Mouse (Mus musculus): Measurements from ENCODE around the gene Adamtsl1.

Adamtsl1 gene

DNA sequence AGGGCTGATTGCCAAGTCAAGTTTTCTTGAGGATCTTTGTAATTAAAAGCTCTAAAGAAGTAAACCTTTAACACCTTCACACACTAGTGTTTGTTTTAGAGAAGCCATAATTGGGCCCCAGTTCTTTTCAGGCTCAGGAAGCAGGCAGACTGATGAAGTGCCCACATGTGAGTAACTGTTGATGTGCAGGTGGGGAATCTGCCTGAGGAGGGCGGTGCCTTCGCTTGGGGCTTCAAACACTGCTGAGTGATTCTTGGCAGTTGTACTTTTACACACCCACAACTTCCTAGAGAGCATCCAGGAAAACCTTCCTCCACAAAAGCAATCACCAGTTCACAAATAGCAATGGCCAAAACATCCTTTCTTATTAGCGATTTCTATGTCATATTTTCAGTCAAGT is 719.2 kb downstream of the Adamtsl1 start:
- DNase-seq, result no peak

DNA sequence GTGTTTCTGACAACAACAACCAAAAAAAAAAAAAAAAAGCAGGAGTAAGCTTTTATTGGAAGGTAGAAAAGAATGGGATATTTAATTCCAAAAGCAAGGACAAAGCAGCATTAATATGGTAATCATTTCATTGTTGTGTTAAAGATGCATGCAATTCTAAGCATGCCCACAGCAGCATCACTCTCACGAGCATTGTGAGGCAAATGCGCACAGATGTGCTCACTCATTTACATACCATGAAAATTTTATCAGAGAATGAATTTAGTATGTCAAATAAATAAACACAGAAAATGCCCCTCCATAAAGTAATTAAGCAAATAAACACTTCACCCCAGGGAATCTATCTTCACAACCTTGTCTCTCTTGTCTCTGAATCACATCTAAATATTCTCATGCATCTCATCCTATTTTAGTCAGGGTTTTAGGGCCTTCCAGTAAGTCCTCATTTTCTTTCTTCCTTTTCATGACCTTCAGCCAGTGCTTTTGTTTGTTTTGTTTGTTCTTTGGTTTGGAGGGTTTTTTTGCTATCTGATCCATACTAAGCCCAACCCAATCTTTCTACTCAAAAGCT is 728.0 kb downstream of the Adamtsl1 start:
- DNase-seq, result no peak

DNA sequence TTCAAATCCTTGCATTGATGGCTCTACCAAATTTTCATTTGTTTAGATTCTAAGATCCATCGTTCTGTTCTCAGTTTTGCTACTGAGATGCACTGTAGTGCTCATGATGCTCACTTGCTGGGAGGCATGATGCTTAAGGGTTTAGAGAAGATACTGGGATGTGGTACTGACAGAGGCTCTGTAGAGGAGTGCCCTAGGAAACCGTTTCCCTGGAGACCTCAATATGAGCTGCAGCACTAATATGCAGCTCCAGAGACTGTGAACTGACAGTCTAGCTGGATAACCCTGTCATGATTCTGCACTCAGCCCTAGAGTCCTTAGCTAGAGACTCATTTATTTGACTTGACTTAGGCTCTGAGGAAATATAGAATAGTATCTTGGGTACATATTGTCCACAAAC is 756.1 kb downstream of the Adamtsl1 start:
- DNase-seq, result no peak

DNA sequence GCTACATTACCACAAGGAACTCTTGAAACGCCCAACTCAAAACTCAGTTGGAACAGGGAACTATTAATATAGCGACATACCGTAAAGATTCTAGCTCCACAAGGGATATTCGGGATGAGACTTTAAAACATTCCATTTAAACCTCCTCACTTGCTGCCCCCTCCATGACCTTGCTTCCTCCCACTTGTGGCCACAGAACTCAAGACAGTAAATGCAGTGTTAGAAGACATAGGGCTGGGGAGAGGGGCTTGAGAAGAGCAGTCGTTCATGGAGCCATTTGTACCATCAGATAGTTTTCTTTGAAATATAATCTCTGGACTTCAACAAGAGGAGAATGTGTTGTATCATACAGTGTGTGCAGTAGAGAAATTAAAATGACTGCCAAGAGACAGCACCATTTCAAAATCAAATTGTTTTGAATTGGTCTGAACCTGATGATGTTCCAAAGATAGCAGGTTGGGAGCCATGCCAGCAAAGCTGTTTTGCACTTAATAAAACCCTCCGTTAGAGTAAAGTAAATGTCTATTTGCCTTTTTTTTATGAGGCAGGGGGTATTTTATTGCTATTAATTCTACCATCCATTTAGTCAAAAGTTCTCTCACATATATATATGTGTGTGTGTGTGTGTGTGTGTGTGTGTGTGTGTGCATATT is 759.9 kb downstream of the Adamtsl1 start:
- no peak for DNase-seq

DNA sequence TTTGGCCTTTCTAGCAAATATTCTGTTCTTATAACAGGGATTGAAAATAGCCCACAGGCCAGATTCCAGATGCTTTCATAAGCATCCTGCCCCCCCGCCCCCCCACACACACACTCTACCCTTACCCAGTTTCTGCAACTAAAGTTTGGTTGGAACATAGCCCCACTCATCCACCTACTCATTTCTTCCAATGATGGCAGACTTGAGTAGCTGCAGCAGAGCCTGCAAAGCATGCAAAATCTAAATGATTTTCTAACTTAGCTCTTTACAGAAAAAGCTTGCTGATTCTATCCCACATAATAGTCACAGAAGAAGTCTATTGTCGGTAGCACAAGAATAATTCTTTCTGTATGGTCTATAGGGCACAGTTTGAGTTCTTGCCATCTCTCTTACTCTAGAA is 760.7 kb downstream of the Adamtsl1 start:
- no peak for DNase-seq

DNA sequence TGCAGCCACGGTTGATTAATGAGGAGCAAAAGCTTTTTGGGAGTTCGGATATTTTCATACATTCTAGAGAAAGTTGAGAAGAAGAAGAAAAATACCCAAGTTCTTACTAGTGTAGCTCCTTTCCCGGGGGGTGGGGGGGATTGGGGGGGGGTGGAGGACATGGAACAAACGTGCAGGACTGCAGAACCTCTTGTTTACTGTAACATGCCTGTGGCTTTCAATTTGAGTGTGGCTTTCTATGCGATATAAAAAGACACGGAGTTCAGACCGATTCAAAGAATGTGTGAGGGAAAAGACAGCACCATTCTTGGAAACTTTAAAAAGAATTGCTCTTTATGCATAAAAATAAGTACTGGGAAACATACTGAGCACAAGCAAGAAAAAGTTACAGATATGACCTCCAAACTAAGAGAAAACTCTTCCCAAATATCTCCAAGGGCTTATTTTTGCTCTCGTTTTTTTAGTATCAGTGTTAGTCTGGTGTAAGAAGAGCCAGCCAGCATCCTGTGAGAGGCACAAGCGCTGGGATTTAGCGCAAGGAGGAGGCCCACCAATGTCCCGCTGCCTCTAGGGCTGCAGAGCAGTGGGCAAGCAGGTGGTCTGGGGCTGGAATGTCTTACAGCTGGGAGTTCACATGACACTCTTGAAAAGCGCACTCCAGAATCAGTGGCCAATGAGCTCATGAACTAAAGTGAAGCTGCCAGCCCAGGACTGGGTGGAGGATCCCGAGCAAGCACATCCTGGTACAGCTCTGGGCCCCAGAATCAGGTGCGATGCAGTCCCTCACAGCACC is 762.2 kb downstream of the Adamtsl1 start:
- no peak for DNase-seq

DNA sequence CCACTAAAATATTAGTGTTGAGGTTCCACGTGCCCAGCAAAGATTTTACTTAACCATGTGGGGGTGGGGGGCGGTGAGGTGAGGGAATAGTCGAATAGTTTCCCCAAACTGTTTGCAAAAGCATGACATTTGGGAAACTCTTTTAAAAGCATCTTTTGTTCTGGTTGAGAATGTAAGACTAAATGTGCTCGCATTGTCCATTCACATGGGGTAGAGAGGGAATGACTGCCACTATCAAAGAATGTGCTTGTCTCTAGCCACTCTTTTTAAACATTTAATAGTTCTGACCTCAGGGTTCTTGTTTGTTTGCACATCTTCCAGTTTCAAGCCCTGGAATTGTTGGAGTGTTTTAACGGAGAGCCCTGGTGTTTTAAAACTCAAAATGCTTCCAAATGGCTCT is 764.6 kb downstream of the Adamtsl1 start:
- no peak for DNase-seq

DNA sequence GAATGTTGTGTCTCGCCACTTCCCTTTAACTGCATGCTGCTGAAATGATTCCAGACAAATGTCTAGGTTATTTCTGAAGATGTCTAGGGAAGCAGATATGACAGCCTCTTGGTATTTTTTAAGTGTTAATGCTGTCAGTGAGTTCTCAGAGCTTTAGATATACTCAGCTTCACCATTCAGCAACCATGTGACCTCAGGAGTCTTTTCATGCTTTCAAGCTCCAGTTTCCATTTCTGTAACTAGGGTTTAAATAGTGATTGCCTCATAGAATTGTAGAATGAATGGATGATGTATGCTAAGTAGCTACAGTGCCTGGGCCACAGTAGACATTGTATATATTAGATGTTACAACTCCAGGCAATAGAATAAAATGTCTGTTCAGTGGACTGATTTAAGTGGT is 772.6 kb downstream of the Adamtsl1 start:
- no peak for DNase-seq

DNA sequence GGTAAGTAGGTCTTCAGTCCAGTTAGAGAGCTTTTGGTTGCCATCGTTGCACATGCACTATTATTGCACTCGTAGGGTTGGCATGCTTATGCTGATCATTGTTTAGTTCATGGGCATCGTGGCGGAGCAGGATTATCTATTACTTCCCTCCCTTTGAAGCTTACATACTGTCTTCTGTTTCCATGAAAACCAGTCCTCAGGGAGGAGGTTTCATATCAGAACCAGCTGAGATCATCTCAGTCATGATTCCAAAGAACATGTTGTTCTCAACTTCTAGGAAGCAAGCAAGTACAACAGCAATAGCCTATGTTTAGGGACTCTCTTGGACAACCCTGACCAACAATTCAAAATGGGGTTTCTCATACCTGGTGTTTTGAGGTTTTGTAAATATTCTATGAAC is 774.3 kb downstream of the Adamtsl1 start:
- no peak for DNase-seq

DNA sequence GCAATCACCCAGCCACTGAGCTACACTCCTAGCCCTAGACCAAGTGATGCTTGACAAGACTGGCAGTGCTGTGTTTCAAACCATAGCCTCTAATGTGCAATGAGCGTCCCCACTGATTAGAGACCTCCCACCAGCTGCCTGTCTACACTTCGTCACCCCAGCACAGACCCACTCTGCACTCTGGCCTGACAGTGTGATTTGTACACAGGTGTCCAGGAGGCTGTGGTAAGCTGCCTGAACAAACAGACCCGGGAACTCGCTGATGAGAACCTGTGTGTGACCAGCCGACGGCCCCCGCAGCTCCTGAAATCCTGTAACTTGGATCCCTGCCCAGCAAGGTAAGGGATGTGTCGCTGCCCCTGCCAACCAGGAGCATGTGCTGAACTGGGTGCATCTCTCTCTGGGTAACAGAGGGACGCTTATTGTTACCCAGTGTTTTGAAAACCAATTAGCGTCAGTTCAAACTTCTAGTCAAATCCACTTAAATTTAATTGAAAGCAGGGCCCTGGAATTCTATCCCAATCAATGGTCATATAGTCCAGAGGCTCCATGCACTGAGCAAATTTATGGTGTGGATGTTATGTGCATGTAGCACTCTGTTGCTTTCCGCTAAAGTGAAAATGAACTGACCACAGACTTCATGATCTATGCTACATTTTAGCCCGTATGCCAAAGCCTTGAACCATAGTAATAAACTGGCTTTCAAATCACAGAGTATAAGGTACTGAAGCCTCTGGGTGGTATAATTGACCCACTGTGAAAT is 775.7 kb downstream of the Adamtsl1 start:
- DNase-seq, result peak; percentile 12

DNA sequence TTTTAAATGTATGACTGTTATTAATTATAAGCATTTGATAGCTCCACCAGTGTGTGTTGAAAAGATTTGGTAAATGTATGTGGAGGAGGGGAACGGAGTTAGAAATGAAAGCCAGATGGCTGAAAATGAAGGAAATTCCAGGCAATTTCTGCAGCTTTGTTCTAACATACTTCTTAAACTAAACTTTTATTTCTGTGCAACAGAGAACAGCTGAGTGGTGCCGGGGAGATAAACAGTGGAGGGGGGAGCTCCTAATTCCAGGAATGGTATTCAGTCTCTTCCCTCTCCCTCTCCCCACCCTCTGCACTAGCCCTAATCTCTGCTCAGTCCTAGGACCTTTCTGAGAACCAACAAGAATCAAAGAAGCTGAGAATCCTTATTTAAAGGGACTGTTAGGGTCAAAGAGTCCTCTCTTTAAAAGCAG is 780.9 kb downstream of the Adamtsl1 start:
- no peak for DNase-seq

DNA sequence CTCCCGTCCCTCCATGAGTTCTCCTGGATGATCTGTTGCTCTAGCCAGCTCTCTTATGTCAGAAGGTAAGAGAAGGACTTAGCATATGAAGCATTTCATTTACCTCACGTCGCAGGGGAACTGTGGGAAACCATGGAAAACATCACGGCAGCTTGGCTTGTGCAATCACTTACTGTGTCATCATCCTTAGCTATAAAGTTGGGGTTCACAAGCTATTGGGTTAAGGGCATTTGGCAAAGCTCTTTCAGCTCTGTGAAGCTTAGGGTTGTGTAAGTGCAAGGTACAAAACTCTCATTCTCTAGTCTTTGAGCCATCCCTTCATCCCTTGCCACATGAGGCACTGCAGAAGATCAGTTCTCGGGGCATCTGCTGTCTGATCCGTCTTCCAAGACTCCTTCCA is 787.5 kb downstream of the Adamtsl1 start:
- no peak for DNase-seq

DNA sequence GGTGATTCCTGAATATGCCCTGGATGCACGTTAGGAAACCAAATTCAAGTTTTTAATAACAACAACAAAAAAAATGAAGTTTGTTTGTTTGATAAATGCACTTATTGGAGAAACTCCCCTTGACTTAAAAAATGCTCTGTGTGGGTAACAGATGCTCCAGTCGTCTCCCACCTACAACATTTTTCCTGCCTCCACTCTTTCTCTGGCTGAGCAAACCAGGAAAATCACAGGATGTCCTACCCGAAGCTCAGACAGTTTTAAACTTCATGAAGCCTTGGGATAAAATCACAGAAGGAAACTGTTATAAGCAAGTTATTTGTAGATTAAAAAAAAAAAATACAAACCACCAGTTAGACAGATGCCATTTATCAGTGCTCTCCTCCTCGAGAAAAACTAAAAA is 788.1 kb downstream of the Adamtsl1 start:
- no peak for DNase-seq

DNA sequence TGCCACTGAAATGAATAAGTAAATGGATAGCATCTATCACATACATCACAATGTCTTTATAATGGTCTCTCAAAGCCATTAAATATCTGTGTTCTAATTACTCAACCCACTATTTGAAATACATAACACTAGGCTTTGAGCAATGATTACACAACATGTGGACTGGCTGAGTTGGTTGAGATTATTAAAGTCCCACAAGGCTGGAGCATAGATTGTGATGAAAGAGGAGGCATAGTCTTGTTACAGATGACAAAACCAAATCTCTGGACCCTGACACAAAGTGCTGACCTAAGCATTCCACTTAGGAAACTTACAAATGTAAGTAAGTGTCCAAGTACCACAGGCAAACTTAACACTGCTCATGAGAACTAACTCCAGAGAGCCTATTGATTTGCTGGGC is 792.8 kb downstream of the Adamtsl1 start:
- no peak for DNase-seq

DNA sequence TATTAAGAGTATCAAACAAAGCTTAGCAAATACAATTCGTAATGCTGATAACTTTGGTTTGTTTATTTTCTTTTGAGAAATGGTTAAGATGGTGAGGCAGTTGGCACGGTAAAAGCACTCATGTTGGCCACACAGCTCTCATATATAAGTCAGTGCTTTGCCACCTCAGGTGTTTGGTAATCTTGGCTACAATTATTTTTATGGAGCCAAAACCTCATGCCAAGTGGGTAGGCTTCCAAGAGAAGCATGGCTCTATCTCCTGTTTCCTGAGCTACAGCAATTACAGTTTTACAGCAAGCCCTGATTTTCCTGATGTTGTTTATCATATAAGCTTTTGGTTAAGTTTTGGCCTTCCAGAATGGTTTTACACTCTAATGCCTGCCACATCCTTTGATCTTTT is 795.2 kb downstream of the Adamtsl1 start:
- DNase-seq, result no peak

DNA sequence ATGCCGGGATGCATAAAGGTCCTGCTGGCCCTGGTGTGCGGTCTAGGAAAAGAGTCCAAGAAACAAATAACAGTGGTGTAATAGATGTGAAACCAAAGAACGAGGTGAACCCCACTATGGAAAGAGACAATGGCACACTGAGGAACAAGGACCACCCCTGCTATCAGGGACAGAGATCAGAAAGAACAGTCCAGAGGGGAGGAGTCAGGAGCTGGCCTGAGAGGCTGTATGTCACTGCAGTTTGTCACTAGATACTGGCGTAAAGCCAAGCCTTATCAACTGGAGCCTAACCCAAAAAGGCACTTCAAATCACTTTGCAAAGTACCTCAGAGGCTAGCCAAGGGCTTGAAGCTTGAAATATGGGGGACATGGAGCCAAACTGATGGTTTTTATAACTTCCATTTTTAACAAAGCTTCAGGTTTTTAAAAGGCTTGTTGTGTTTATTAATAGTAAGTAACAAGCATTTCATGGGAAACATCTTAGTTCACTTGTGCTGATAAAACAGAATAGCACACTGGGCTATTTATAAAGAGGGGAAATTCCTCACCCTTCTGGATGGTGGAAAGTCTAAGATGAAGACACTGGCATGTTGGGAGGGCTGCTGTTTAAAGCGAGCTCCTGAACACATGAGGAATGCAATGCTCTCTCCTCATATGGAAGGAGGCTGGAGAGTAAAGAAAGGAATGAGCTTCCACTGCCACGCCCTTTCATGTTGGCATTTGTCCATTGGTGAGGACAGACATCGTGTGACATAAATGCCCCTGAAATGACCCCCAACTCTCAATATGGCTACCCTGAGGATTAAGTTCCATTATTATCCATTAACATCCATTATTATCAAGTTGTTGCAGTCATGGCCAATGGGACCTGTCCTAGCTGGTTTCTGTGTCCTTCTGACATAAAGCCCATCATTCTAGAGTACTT is 797.1 kb downstream of the Adamtsl1 start:
- DNase-seq, result no peak

DNA sequence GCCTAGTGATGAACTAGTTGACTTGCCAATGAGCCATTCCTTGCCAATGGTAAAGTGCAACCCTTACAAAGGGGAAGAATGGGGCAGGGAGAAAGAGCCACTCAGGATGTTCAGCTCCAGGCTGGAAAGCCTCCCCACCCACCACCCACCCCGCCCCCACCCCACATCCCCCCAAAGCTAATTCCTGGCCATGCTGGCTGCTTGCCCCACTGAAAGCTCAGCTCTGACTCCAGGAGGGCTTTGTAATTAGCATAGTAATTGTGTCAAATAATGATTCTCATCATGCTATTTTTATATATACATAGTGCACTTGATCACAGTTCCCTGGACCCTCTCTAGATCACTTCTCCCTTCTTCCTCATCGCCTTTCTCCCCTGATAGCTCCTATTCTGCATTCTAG is 798.4 kb downstream of the Adamtsl1 start:
- no peak for DNase-seq

DNA sequence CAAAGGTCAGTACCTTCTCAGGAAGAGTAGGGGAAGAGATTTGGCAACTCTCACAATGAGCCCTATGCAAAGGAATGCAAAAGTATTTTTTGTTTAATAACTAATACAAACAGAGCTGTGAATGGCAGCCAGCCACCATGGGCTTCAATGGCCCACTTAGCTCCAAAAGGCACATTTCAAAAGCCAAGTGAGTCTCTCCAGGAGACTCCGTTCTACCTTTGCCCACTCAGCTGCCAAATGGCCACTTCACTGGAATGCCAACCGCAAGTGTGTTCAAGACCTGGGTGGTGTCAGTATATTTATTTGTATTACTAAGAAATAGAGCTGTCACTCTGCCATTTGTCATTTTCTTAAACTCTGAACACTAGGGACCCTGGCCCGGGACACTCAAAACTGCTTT is 800.5 kb downstream of the Adamtsl1 start:
- DNase-seq, result no peak

DNA sequence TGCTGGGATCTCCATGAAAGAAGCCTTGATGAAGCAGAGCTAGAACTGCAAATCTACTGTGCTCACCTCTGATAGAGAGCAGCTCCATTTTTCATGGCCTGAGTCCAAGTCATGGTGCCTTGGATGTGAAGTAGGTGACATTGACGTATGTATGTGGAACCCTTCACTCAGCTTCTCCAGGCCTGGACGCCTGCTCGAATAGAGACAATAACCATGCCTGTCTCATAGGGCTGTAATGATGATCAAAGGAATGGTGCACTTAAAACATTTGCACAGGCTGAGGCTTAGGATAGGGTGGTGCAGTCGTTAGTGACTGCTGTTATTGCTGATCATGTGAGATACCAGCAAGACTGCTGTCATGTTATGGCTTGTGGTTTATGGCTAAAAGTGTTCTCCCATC is 801.1 kb downstream of the Adamtsl1 start:
- DNase-seq, result no peak

DNA sequence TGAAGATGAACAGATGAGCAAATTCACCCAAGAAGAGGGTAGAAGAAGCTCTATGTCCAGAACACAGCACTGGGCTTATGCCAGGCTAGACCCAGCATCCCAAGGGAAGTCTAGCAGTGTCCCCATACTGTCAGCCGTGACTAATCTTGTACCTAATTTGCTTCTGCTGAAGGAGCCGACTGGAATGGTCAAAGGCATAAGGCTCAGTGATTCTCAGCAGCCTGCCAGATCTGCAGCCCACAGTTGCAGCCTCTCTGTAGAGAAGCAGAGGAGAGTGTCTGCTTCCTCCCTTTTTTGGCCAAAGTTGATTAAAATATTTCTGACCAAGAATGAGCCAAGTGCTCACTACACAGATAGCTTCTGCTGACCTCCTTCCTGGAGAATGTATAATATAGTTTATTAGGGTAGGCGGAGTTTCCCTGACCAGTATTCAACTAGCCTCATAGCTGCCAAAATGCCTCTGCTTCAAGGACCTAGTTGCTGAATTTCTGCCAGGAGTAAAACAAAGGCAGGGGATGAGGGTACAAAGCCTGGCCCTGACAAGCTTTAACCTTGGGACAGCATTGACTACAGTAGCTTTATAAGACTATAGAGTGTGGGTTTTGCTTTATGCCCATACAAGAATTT is 804.1 kb downstream of the Adamtsl1 start:
- no peak for DNase-seq

DNA sequence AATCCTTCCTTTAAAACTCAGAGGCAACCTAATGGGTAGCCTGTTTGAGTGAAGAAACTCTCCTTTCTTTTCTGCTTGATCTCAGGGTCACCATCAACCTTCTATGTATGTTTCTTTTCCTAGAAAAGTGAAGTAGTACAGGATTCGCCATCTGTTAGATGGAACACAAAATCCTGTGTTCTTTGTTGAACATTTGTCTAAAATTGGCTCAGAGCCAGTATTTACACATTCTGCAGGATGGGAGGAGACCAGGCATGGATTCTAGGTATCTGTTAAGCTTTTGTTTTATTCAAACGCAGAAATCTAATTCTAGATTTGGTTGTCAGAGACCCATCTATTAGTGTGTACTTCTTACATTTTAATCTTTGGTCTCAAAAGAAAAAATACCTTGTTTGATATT is 811.4 kb downstream of the Adamtsl1 start:
- DNase-seq, result no peak

DNA sequence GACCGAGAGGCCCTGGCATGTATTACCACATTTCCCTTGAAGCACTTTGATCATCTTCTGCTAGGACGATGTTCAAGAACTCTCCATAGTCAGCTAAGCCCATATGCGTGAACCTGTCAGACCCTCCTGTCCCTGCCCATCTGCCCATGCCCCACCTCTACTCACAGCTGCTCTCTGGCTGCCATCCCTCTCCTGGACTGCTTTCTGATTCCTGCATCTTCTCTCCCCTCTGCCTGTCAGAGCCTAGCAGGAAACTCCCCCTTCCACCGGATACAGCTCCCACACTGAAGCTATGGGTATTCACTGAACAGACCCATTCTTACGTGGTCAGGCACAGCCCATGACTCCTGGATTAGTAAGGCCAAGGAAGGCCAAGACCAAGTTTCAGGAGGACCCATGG is 812.0 kb downstream of the Adamtsl1 start:
- DNase-seq, result no peak
